Mouse (Mus musculus) kidney, postnatal 0 days (tissue): Measurements from ENCODE around the gene Spa17. TPM values are rescaled to one million over a fixed set of nuclear protein-coding genes. Genes with fewer than 3 reads are reported as not detected.

Source experiments
- ATAC-seq: fragments of 200-750 bp; cut with Nextera tagmentation; replicated peaks from 2 replicates; pipeline ENCODE4 v1.8.0; 2017; ENCODE audit warnings: low read depth, moderate number of reproducible peaks, moderate TSS enrichment, moderate library complexity; ENCODE audit not compliant: low FRiP score
- DNase-seq: peaks from one replicate; pipeline ENCODE4 v3.0.0-alpha.2; 2016; ENCODE audit warnings: low spot score
- H3K27ac ChIP-seq: fragments of 300-500 bp; sonication (generic); 2 replicates; pipeline ENCODE4 v1.5.1; 2014; ENCODE audit warnings: mild to moderate bottlenecking
- H3K27me3 ChIP-seq: fragments of 300-500 bp; sonication (generic); 2 replicates; pipeline ENCODE4 v1.6.1; 2014; ENCODE audit warnings: low read length, mixed read lengths; ENCODE audit not compliant: insufficient read depth
- H3K36me3 ChIP-seq: fragments of 300-500 bp; sonication (generic); 2 replicates; pipeline ENCODE4 v1.6.1; 2014; ENCODE audit warnings: low read length, mixed read lengths; ENCODE audit not compliant: insufficient read depth
- H3K4me1 ChIP-seq: fragments of 300-500 bp; sonication (generic); replicated peaks from 2 replicates; pipeline ENCODE4 v1.6.1; 2014; ENCODE audit warnings: antibody characterized with exemption, low read length, mixed read lengths; ENCODE audit not compliant: insufficient read depth
- H3K4me2 ChIP-seq: fragments of 300-500 bp; sonication (generic); 2 replicates; pipeline ENCODE4 v1.6.1; 2014; ENCODE audit warnings: mild to moderate bottlenecking, low read length, moderate library complexity, mixed read lengths
- H3K4me3 ChIP-seq: fragments of 300-500 bp; sonication (generic); replicated peaks from 2 replicates; pipeline ENCODE4 v1.5.1; 2014; ENCODE audit warnings: low read depth, low read length
- H3K9ac ChIP-seq: fragments of 300-500 bp; sonication (generic); 2 replicates; pipeline ENCODE4 v1.6.1; 2014; ENCODE audit warnings: low read depth, low read length
- H3K9me3 ChIP-seq: fragments of 300-500 bp; sonication (generic); replicated peaks from 2 replicates; pipeline ENCODE4 v1.6.1; 2016; ENCODE audit warnings: low read length, inconsistent platforms, mixed read lengths
- CTCF ChIP-seq: IDR thresholded peaks from 2 replicates; pipeline ENCODE4 v1.5.1; 2016; ENCODE audit warnings: antibody characterized with exemption, low read depth, mild to moderate bottlenecking, moderate library complexity
- whole genome bisulfite sequencing: fragments of 180-500 bp; shearing (Covaris S2); extraction: QIAGEN DNeasy Blood & Tissue Kit; methylation state at CpG from one replicate; pipeline ENCODE4 v1.1.7; 2014; 5-methylcytosine and 5-hydroxymethylcytosine counted together
- polyA plus RNA-seq: library from polyadenylated mRNA; unstranded; fragments of >200 nt; fragmentation: Nextera tagmentation; extraction: Ambion mirVana; gene quantifications from 2 replicates; pipeline ENCODE4 v1.2.1, GENCODE M21; 2015

Spa17 gene
- polyA plus RNA-seq, 1 experiment from 2014 or later, result 12.3 TPM

DNA sequence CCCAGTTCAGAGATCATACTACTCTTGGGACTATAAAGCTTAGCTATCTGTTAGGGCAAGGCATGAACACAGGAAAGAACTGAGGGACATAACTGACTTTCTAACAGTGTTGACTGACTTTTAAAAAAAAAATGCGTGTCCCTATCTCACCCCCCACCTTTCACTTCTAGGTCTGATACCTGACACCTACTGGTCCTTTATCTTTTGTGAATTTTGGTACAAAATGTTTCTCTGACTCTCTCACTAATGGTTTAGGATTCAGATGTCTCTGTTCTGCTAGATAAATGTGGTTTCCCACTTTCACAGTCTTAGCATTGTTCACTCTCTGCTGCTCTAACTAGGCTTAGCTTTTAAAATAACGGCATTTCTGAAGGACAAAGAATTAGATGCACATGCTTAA is 21.5 kb downstream of the Spa17 start:
- no peak overlapping the region for H3K4me2 ChIP-seq
- H3K27ac ChIP-seq, result no peak overlapping the region
- no peak overlapping the region for H3K4me3 ChIP-seq
- no peak for TF ChIP-seq CTCF
- no peaks in the 10 kb centered on the region for H3K36me3 ChIP-seq
- ATAC-seq (no peak), DNase-seq (no peak)
- H3K9me3 ChIP-seq, result no peaks in the 10 kb centered on the region
- H3K9ac ChIP-seq, result no peak overlapping the region
- H3K27me3 ChIP-seq, result no peaks in the 10 kb centered on the region
- WGBS, result 75% methylated on average over 2 of the region's 2 CpGs
- no peaks in the 10 kb centered on the region for H3K4me1 ChIP-seq

DNA sequence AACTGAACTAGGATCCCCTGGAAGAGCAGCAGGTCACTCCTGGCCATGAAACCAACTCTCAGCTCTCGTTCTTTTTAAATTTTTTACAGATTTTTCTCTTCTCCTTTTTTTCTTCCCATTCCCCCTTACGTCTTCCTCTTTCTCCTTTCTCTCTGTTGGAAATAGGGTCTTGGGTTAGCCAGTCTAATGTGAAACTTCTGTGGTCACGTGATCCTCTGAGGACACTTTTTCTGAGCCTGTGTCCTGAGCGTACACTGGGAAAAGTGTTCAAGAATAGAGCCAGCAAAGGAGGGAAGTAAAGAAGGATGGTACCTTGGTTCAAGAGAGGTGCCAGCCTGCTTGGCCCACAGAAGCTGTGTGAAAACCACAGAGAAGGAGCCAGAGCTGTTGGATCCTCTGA is 23.1 kb downstream of the Spa17 start:
- Histone ChIP-seq H3K4me2 (no peak overlapping the region), H3K27me3 (no peaks in the 10 kb centered on the region), H3K27ac (no peak overlapping the region), H3K9me3 (no peaks in the 10 kb centered on the region), H3K36me3 (no peaks in the 10 kb centered on the region), H3K4me1 (no peaks in the 10 kb centered on the region), H3K9ac (no peak overlapping the region), H3K4me3 (no peak overlapping the region)
- TF ChIP-seq CTCF, result no peak
- 88% methylated on average over 4 of the region's 4 CpGs for WGBS
- no peak for ATAC-seq
- DNase-seq, result no peak

- no peak for TF ChIP-seq CTCF
- no peaks in the 10 kb centered on the region for H3K4me1 ChIP-seq
- WGBS, result 83% methylated on average over 4 of the region's 4 CpGs
- DNase-seq, result no peak
- no peaks in the 10 kb centered on the region for H3K36me3 ChIP-seq
- no peaks in the 10 kb centered on the region for H3K27me3 ChIP-seq
- H3K9me3 ChIP-seq, result no peaks in the 10 kb centered on the region
- H3K4me2 ChIP-seq, result no peak overlapping the region
- ATAC-seq, result no peak
- no peak overlapping the region for H3K27ac ChIP-seq
- no peak overlapping the region for H3K9ac ChIP-seq
- H3K4me3 ChIP-seq, result no peak overlapping the region
Measured at GRCm38 (mm10) chr9:37586718-37587117, 26.8 kb downstream of the Spa17 start.

GRCm38 (mm10) chr9:37583594-37583993 is 29.9 kb downstream of the Spa17 start:
- H3K27ac ChIP-seq, result no peak overlapping the region
- DNase-seq, result no peak
- no peak for TF ChIP-seq CTCF
- ATAC-seq, result no peak
- H3K36me3 ChIP-seq, result no peaks in the 10 kb centered on the region
- WGBS, result 76% methylated on average over 5 of the region's 5 CpGs
- no peak overlapping the region for H3K4me3 ChIP-seq
- no peak overlapping the region for H3K4me2 ChIP-seq
- no peaks in the 10 kb centered on the region for H3K4me1 ChIP-seq
- no peaks in the 10 kb centered on the region for H3K9me3 ChIP-seq
- no peak overlapping the region for H3K9ac ChIP-seq
- H3K27me3 ChIP-seq, result no peaks in the 10 kb centered on the region

DNA sequence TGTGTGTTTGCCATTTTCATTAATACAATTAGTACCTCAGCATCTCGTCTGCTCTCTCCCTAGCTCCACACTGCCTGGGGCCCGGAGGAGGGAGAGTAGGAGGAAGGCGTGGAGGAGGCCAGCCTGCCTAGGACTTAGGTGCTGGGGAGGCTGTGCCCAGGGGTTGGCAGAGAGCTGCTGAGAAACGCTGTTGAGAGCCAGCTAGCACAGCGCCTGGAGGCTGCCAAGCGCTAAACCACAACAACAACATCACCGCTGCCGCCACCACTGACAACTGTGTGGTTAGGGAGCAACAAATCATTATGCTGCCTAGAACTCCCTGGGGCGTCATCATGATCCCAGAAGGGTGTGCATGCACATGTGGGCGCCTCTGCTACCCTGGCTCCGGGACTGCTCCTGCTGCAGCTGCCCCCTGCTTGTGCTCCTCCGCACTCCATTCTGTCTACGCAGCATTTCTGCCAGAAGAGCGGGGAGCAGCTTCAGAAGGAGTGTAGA is 37.0 kb downstream of the Spa17 start:
- 0 out of 2 replicates have a peak, but pooled peaks have one; percentile 36 for ATAC-seq
- TF ChIP-seq CTCF, result no peak
- DNase-seq, result no peak
- H3K4me1 ChIP-seq, result peaks cover 4% of the 10 kb centered on the region; the same call in 1 of the 2 replicates
- peak overlapping the region; percentile 33 for H3K4me2 ChIP-seq
- H3K27me3 ChIP-seq, result no peaks in the 10 kb centered on the region
- no peaks in the 10 kb centered on the region for H3K9me3 ChIP-seq
- WGBS, result 25% methylated on average over 14 of the region's 14 CpGs
- H3K4me3 ChIP-seq, result no peak overlapping the region
- H3K27ac ChIP-seq, result no peak overlapping the region
- H3K36me3 ChIP-seq, result no peaks in the 10 kb centered on the region
- H3K9ac ChIP-seq, result no peak overlapping the region

GRCm38 (mm10) chr9:37572204-37572876 is 41.2 kb downstream of the Spa17 start:
- H3K4me1 ChIP-seq, result peaks cover 25% of the 10 kb centered on the region
- H3K36me3 ChIP-seq, result no peaks in the 10 kb centered on the region
- DNase-seq (no peak), ATAC-seq (no peak)
- TF ChIP-seq CTCF, result no peak
- H3K4me3 ChIP-seq, result no peak overlapping the region
- no peak overlapping the region for H3K4me2 ChIP-seq
- no peak overlapping the region for H3K9ac ChIP-seq
- no peak overlapping the region for H3K27ac ChIP-seq
- no peaks in the 10 kb centered on the region for H3K27me3 ChIP-seq
- WGBS, result 49% methylated on average over 3 of the region's 3 CpGs
- no peaks in the 10 kb centered on the region for H3K9me3 ChIP-seq
